Comparison of ENCODE assay signal across 21 mouse cellular contexts in genomic region chr2:105730704-105731103, GRCm38 (mm10).
A peak's percentile ranks its signal among the peaks of the same experiment; 100 is the strongest.
DNase-seq lines count a peak whose midpoint lies in the region; ATAC-seq lines count a peak whose summit lies in the region.
"Had no signal": no experiment of that assay in that cellular context is flagged by ENCODE, and none has a peak within 500 bp of the region (broad histone marks: within the 10 kb centered on the region; RNA-seq: fewer than 3 reads in every experiment).

No protein-coding gene starts in this region.

- H3K4me1 ChIP-seq in forebrain, embryonic 13.5 days: no peaks in the 10 kb centered on the region
- no peaks in the 10 kb centered on the region for H3K4me1 ChIP-seq in forebrain, embryonic 11.5 days (replicated peaks; ENCODE audit: control insufficient read depth, insufficient read depth, low read length)
- H3K4me1 ChIP-seq in neural tube, embryonic 15.5 days: no peaks in the 10 kb centered on the region
- H3K4me1 ChIP-seq: embryonic facial prominence, embryonic 13.5 days; heart, embryonic 10.5 days; hindbrain, embryonic 13.5 days had no signal

- no peak overlapping the region for H3K4me2 ChIP-seq in forebrain, embryonic 13.5 days
- no peak overlapping the region for H3K4me2 ChIP-seq in forebrain, embryonic 11.5 days (ENCODE audit: low read depth, low read length, severe bottlenecking)
- H3K4me2 ChIP-seq in neural tube, embryonic 15.5 days: no peak overlapping the region
- H3K4me2 ChIP-seq: embryonic facial prominence, embryonic 13.5 days; hindbrain, embryonic 13.5 days had no signal

- H3K9ac ChIP-seq in forebrain, embryonic 13.5 days: no peak overlapping the region
- H3K9ac ChIP-seq in forebrain, embryonic 11.5 days (ENCODE audit: low read length): no peak overlapping the region
- no peak overlapping the region for H3K9ac ChIP-seq in neural tube, embryonic 15.5 days (replicated peaks)
- H3K9ac ChIP-seq: embryonic facial prominence, embryonic 13.5 days; hindbrain, embryonic 13.5 days had no signal

- no peaks in the 10 kb centered on the region for H3K9me3 ChIP-seq in forebrain, embryonic 13.5 days (replicated peaks)
- no peaks in the 10 kb centered on the region for H3K9me3 ChIP-seq in forebrain, embryonic 11.5 days (ENCODE audit: control insufficient read depth, low read length)
- H3K9me3 ChIP-seq in neural tube, embryonic 15.5 days (replicated peaks): no peaks in the 10 kb centered on the region
- H3K9me3 ChIP-seq: embryonic facial prominence, embryonic 13.5 days; G1E; heart, embryonic 10.5 days; hindbrain, embryonic 13.5 days had no signal

- no peaks in the 10 kb centered on the region for H3K36me3 ChIP-seq in forebrain, embryonic 13.5 days (ENCODE audit: poor library complexity, severe bottlenecking)
- H3K36me3 ChIP-seq in forebrain, embryonic 11.5 days (ENCODE audit: control insufficient read depth, insufficient read depth, low read length): no peaks in the 10 kb centered on the region
- H3K36me3 ChIP-seq in neural tube, embryonic 15.5 days: no peaks in the 10 kb centered on the region
- H3K36me3 ChIP-seq: embryonic facial prominence, embryonic 13.5 days; heart, embryonic 10.5 days; hindbrain, embryonic 13.5 days had no signal

- ATAC-seq in forebrain, embryonic 13.5 days: peak; percentile 41; the same call in 1 of the 2 replicates
- ATAC-seq in forebrain, embryonic 11.5 days (replicated peaks; ENCODE audit: low FRiP score): no peak
- ATAC-seq in neural tube, embryonic 15.5 days (ENCODE audit: low FRiP score): no peak
- ATAC-seq: CD4-positive, CD25-positive, alpha-beta regulatory T cell, adult 4 months; hindbrain, postnatal 0 days had no signal

- DNase-seq in forebrain, embryonic 11.5 days (ENCODE audit: low spot score): no peak
- DNase-seq in frontal cortex, adult 2 months (ENCODE audit: extremely low spot score in 1 of 2, low spot score in 1 of 2): peak; percentile 30 to 37
- DNase-seq in frontal cortex, postnatal 25 days (ENCODE audit: low spot score in 2 of 2): no peak
- DNase-seq in right cerebral cortex, adult 18-20 months: peak; percentile 7
- no peak for DNase-seq in right cerebral cortex, postnatal 14 days
- DNase-seq: adrenal gland, postnatal 10 days; B cell, adult 2 months; cerebellum, adult 18-20 months; cerebellum, adult 9-11 months; cerebellum, postnatal 36 days; gastrocnemius, postnatal 10 days; heart, adult 18-20 months; heart, postnatal 10 days had no signal

- no peak overlapping the region for H3K27ac ChIP-seq in forebrain, embryonic 13.5 days
- H3K27ac ChIP-seq in forebrain, embryonic 11.5 days (ENCODE audit: low read depth, low read length): no peak overlapping the region
- no peak overlapping the region for H3K27ac ChIP-seq in neural tube, embryonic 15.5 days (replicated peaks)
- H3K27ac ChIP-seq: embryonic facial prominence, embryonic 13.5 days; heart, embryonic 10.5 days; hindbrain, embryonic 13.5 days; hindbrain, postnatal 0 days had no signal

- peaks cover 8% of the 10 kb centered on the region; the same call in 1 of the 2 replicates for H3K27me3 ChIP-seq in forebrain, embryonic 13.5 days
- no peaks in the 10 kb centered on the region; the same call in 1 of the 2 replicates for H3K27me3 ChIP-seq in forebrain, embryonic 11.5 days (ENCODE audit: control insufficient read depth, insufficient read depth, low read length)
- no peaks in the 10 kb centered on the region for H3K27me3 ChIP-seq in neural tube, embryonic 15.5 days (replicated peaks)
- H3K27me3 ChIP-seq: embryonic facial prominence, embryonic 13.5 days; hindbrain, embryonic 13.5 days had no signal

- 93% methylated on average over 3 of the region's 3 CpGs for WGBS in forebrain, embryonic 13.5 days
- 96% methylated on average over 3 of the region's 3 CpGs for WGBS in forebrain, embryonic 11.5 days
- 95% methylated on average over 3 of the region's 3 CpGs for WGBS in neural tube, embryonic 15.5 days

- no peak overlapping the region for H3K4me3 ChIP-seq in forebrain, embryonic 13.5 days
- no peak overlapping the region for H3K4me3 ChIP-seq in forebrain, embryonic 11.5 days (ENCODE audit: low read depth, low read length)
- no peak overlapping the region for H3K4me3 ChIP-seq in neural tube, embryonic 15.5 days (replicated peaks)
- H3K4me3 ChIP-seq: embryonic facial prominence, embryonic 13.5 days; heart, embryonic 10.5 days; hindbrain, embryonic 13.5 days had no signal

Comparison
In these comparisons a context has a peak if more than half of its experiments do, and no peak if none do; other contexts are left out.
1. DNase-seq: peak in frontal cortex, adult 2 months (2 of 2) and right cerebral cortex, adult 18-20 months (single experiment); none in forebrain, embryonic 11.5 days (single experiment), frontal cortex, postnatal 25 days (0 of 2) and right cerebral cortex, postnatal 14 days (single experiment).